Mouse (Mus musculus) urinary bladder, postnatal 10 days (tissue): ENCODE data around the gene Klc4.

ENCODE experiments used
- DNase-seq: peaks from one replicate; pipeline ENCODE4 v3.0.0; 2022; ENCODE audit warnings: low spot score

Gene Klc4

GRCm38 (mm10) chr17:46651755-46652547, 6.1 kb upstream of the Klc4 start:
- DNase-seq = no peak

GRCm38 (mm10) chr17:46651292-46651691, 5.5 kb upstream of the Klc4 start:
- DNase-seq = no peak

- DNase-seq = peak; percentile 73
Measured at GRCm38 (mm10) chr17:46650232-46651031, 4.6 kb upstream of the Klc4 start, which contains the start of gene Cul7. Gene Cul7 (plus strand): TSS chr17:46650337.

- no peak for DNase-seq
Measured at GRCm38 (mm10) chr17:46649811-46650210, 4.0 kb upstream of the Klc4 start.

GRCm38 (mm10) chr17:46648436-46648835, 2.6 kb upstream of the Klc4 start:
- no peak for DNase-seq

- no peak for DNase-seq
Measured at GRCm38 (mm10) chr17:46647279-46647678, 1.5 kb upstream of the Klc4 start.

GRCm38 (mm10) chr17:46646322-46646662, 470 bp upstream of the Klc4 start:
- DNase-seq = no peak

- DNase-seq = no peak
Measured at GRCm38 (mm10) chr17:46644916-46645475, 826 bp downstream of the Klc4 start.

GRCm38 (mm10) chr17:46644152-46644805, 1.5 kb downstream of the Klc4 start:
- DNase-seq = no peak

- DNase-seq = no peak
Measured at GRCm38 (mm10) chr17:46642060-46642459, 3.8 kb downstream of the Klc4 start.

- no peak for DNase-seq
Measured at GRCm38 (mm10) chr17:46639929-46640328, 5.9 kb downstream of the Klc4 start.

GRCm38 (mm10) chr17:46636831-46637523, 8.8 kb downstream of the Klc4 start:
- DNase-seq = no peak

GRCm38 (mm10) chr17:46629685-46630441, 16.0 kb downstream of the Klc4 start:
- no peak for DNase-seq

GRCm38 (mm10) chr17:46628791-46629684, 16.8 kb downstream of the Klc4 start, which contains the start of gene Ptk7:
Gene Ptk7 (minus strand): TSS chr17:46629504.
- DNase-seq = no peak

GRCm38 (mm10) chr17:46628471-46628790, 17.4 kb downstream of the Klc4 start:
- no peak for DNase-seq

- DNase-seq = no peak
Measured at GRCm38 (mm10) chr17:46627409-46627808, 18.4 kb downstream of the Klc4 start.

GRCm38 (mm10) chr17:46624598-46624997, 21.2 kb downstream of the Klc4 start:
- DNase-seq = no peak

- no peak for DNase-seq
Measured at GRCm38 (mm10) chr17:46623819-46624557, 21.8 kb downstream of the Klc4 start.

GRCm38 (mm10) chr17:46622269-46622668, 23.6 kb downstream of the Klc4 start:
- no peak for DNase-seq
